ENCODE assay signal across 8 mouse cellular contexts in the genomic region with DNA sequence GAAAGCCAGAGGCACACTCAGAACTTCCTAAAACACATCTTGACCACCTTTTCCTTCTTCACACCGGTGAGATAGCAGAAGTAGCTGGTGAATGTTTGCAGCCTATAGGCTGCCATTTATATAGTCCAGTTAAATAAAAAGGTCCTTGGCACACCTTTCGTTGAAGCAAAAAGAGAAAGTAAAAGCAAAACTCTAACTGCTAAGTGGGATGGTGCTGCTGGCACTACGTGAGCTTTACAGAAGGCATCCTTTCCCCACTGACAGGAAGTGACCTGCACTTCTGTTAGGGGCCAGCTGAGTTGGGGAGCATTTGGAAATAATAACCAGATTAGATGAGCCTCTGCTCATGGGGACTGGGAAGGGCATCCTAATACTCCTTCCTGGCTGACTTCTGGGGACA. TPM values are rescaled to one million over a fixed set of nuclear protein-coding genes. Genes with fewer than 3 reads are reported as not detected.
DNase-seq lines count a peak whose midpoint lies in the region; ATAC-seq and TF ChIP-seq lines count a peak whose summit lies in the region.

No protein-coding gene starts in this region.

- peak overlapping the region; percentile 35; the same call in 1 of the 2 replicates for H3K27ac ChIP-seq in thymus, adult 2 months (ENCODE audit: control insufficient read depth, insufficient read depth, low read length)
- no peak overlapping the region for H3K27ac ChIP-seq in forebrain, embryonic 11.5 days (ENCODE audit: low read depth, low read length)
- no peak overlapping the region for H3K27ac ChIP-seq in liver, embryonic 13.5 days
- H3K27ac ChIP-seq in stomach, postnatal 0 days (replicated peaks): no peak overlapping the region

- no peak for TF ChIP-seq EP300 in stomach, postnatal 0 days (optimal IDR thresholded peaks at IDR 0.05)

- peak overlapping the region; percentile 81; the same call in 1 of the 2 replicates for H3K4me2 ChIP-seq in forebrain, embryonic 11.5 days (ENCODE audit: low read depth, low read length, severe bottlenecking)
- H3K4me2 ChIP-seq in liver, embryonic 13.5 days: peak overlapping the region; percentile 74
- H3K4me2 ChIP-seq in stomach, postnatal 0 days (replicated peaks; ENCODE audit: low read depth): peak overlapping the region; percentile 94

- peak; percentile 20 for DNase-seq in thymus, adult 2 months
- DNase-seq in thymus, adult 18-20 months: no peak
- no peak for DNase-seq in forebrain, embryonic 11.5 days (ENCODE audit: low spot score)
- no peak for DNase-seq in liver, embryonic 13.5 days
- no peak for DNase-seq in stomach, postnatal 0 days (ENCODE audit: low spot score)
- no peak for DNase-seq in right cerebral cortex, postnatal 25 days
- no peak for DNase-seq in left cerebral cortex, adult 18-20 months (ENCODE audit: low spot score in 2 of 2)
- DNase-seq in ovary, postnatal 10 days (ENCODE audit: low spot score): no peak

- no peak for TF ChIP-seq CTCF in thymus, adult 2 months (IDR thresholded peaks at IDR 0.05; ENCODE audit: borderline replicate concordance, control insufficient read depth, extremely low read depth, insufficient read depth, low read length, poor library complexity)
- TF ChIP-seq CTCF in stomach, postnatal 0 days (IDR thresholded peaks at IDR 0.05; ENCODE audit: low read depth): no peak

- peak overlapping the region; percentile 60 for H3K9ac ChIP-seq in forebrain, embryonic 11.5 days (ENCODE audit: low read length)
- H3K9ac ChIP-seq in liver, embryonic 13.5 days: peak overlapping the region; percentile 65
- peak overlapping the region; percentile 52; the same call in 1 of the 2 replicates for H3K9ac ChIP-seq in stomach, postnatal 0 days (ENCODE audit: low read length)

- no peaks in the 10 kb centered on the region for H3K36me3 ChIP-seq in thymus, adult 2 months (ENCODE audit: control insufficient read depth, insufficient read depth, low read length)
- H3K36me3 ChIP-seq in forebrain, embryonic 11.5 days (ENCODE audit: control insufficient read depth, insufficient read depth, low read length): no peaks in the 10 kb centered on the region
- H3K36me3 ChIP-seq in liver, embryonic 13.5 days: no peaks in the 10 kb centered on the region
- H3K36me3 ChIP-seq in stomach, postnatal 0 days (ENCODE audit: control insufficient read depth, insufficient read depth, low read length): no peaks in the 10 kb centered on the region

- no peak for ATAC-seq in forebrain, embryonic 11.5 days (replicated peaks; ENCODE audit: low FRiP score)
- ATAC-seq in liver, embryonic 13.5 days (ENCODE audit: low read depth): no peak
- no peak for ATAC-seq in stomach, postnatal 0 days (ENCODE audit: low FRiP score, low TSS enrichment)

- H3K4me1 ChIP-seq in thymus, adult 2 months (replicated peaks; ENCODE audit: control insufficient read depth, insufficient read depth, low read length): peaks cover 17% of the 10 kb centered on the region
- H3K4me1 ChIP-seq in forebrain, embryonic 11.5 days (replicated peaks; ENCODE audit: control insufficient read depth, insufficient read depth, low read length): peaks cover 4% of the 10 kb centered on the region; the same call in 1 of the 2 replicates
- H3K4me1 ChIP-seq in liver, embryonic 13.5 days (replicated peaks): peaks cover 14% of the 10 kb centered on the region
- no peaks in the 10 kb centered on the region for H3K4me1 ChIP-seq in stomach, postnatal 0 days (replicated peaks; ENCODE audit: control insufficient read depth, insufficient read depth)

- WGBS in thymus, adult 2 months: under 1% methylated on average over 3 of the region's 3 CpGs
- WGBS in forebrain, embryonic 11.5 days: 67% methylated on average over 3 of the region's 3 CpGs
- WGBS in liver, embryonic 13.5 days (ENCODE audit: insufficient replicate concordance): 29% methylated on average over 3 of the region's 3 CpGs
- WGBS in stomach, postnatal 0 days: 70% methylated on average over 3 of the region's 3 CpGs

- no peaks in the 10 kb centered on the region for H3K9me3 ChIP-seq in forebrain, embryonic 11.5 days (ENCODE audit: control insufficient read depth, low read length)
- H3K9me3 ChIP-seq in liver, embryonic 13.5 days (replicated peaks): no peaks in the 10 kb centered on the region
- no peaks in the 10 kb centered on the region for H3K9me3 ChIP-seq in stomach, postnatal 0 days (ENCODE audit: control insufficient read depth, low read length)

- no peak for TF ChIP-seq POLR2A in thymus, adult 2 months (IDR thresholded peaks at IDR 0.05; ENCODE audit: control insufficient read depth, extremely low read depth, insufficient read depth, low read length, poor library complexity)

- no peaks in the 10 kb centered on the region for H3K27me3 ChIP-seq in thymus, adult 2 months (ENCODE audit: control insufficient read depth, insufficient read depth, low read length)
- H3K27me3 ChIP-seq in forebrain, embryonic 11.5 days (ENCODE audit: control insufficient read depth, insufficient read depth, low read length): peaks cover 10% of the 10 kb centered on the region; the same call in 1 of the 2 replicates
- peaks cover 25% of the 10 kb centered on the region for H3K27me3 ChIP-seq in liver, embryonic 13.5 days
- no peaks in the 10 kb centered on the region for H3K27me3 ChIP-seq in stomach, postnatal 0 days (ENCODE audit: control insufficient read depth, insufficient read depth, low read length)

- H3K4me3 ChIP-seq in thymus, adult 2 months (ENCODE audit: control insufficient read depth, insufficient read depth, low read length): peak overlapping the region; percentile 90
- peak overlapping the region; percentile 46; the same call in 1 of the 2 replicates for H3K4me3 ChIP-seq in forebrain, embryonic 11.5 days (ENCODE audit: low read depth, low read length)
- peak overlapping the region; percentile 59 for H3K4me3 ChIP-seq in liver, embryonic 13.5 days (replicated peaks)
- H3K4me3 ChIP-seq in stomach, postnatal 0 days (ENCODE audit: low read depth, low read length): peak overlapping the region; percentile 54; the same call in 1 of the 2 replicates

RNA-seq across cellular contexts. Expression of a gene that starts 0.8 kb away (rescaled TPM):
- 17.4 and 20.8 TPM in 2 replicates for polyA plus RNA-seq in thymus, adult 2 months (2012; rRNA removed)
- polyA plus RNA-seq in forebrain, embryonic 11.5 days (2014; fragmentation: Nextera tagmentation; extraction: Ambion mirVana): 1.9 and 2.5 TPM in 2 replicates
- polyA plus RNA-seq in liver, embryonic 13.5 days (2015; fragmentation: Nextera tagmentation; extraction: Ambion mirVana): 3.1 and 4.1 TPM in 2 replicates
- 0.18 and 0.23 TPM in 2 replicates for polyA plus RNA-seq in stomach, postnatal 0 days (2015; fragmentation: Nextera tagmentation; extraction: Ambion mirVana)
- under 1 TPM; 0.56 to 0.63 TPM for total RNA-seq in left cerebral cortex, adult 18-20 months (2021)
